8 mouse cellular contexts compared by ENCODE assay signal in the genomic region with DNA sequence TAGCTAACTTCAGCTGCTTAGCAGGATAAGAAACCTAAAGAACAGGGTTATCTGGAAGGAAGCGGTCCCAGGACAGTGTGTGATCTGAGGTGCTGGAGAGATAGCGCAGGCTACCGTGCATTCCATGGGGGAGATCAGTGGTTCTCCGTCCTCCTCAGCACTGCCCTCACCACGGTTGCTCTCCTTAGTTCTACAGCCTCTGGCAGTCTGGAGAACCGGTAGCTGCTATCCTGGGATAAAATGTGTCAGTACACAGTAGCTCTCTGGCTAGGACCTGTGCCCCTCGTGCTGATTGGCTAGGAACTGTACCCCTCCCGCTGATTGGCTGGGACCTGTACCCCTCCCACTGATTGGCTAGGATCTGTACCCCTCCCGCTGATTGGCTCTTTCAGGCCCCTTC. TPM values are rescaled to one million over a fixed set of nuclear protein-coding genes. Genes with fewer than 3 reads are reported as not detected.
DNase-seq lines count a peak whose midpoint lies in the region; ATAC-seq and TF ChIP-seq lines count a peak whose summit lies in the region.

No protein-coding gene starts in this region.

- H3K27me3 ChIP-seq in lung, embryonic 16.5 days (ENCODE audit: control insufficient read depth, insufficient read depth, low read depth, low read length) = no peaks in the 10 kb centered on the region; the same call in 1 of the 2 replicates
- no peaks in the 10 kb centered on the region for H3K27me3 ChIP-seq in forebrain, postnatal 0 days (ENCODE audit: insufficient read depth, low read length)

- no peak overlapping the region for H3K4me2 ChIP-seq in lung, embryonic 16.5 days (ENCODE audit: low read depth, low read length)
- H3K4me2 ChIP-seq in forebrain, postnatal 0 days (ENCODE audit: low read depth) = peak overlapping the region; percentile 33

- peaks cover 4% of the 10 kb centered on the region; the same call in 1 of the 2 replicates for H3K4me1 ChIP-seq in lung, embryonic 16.5 days (replicated peaks; ENCODE audit: control insufficient read depth, insufficient read depth, low read length)
- no peaks in the 10 kb centered on the region for H3K4me1 ChIP-seq in forebrain, postnatal 0 days (ENCODE audit: insufficient read depth)

- no peak overlapping the region for H3K27ac ChIP-seq in lung, embryonic 16.5 days (ENCODE audit: low read length)
- H3K27ac ChIP-seq in forebrain, postnatal 0 days (ENCODE audit: low read depth, low read length) = no peak overlapping the region

- H3K4me3 ChIP-seq in lung, embryonic 16.5 days (ENCODE audit: low read length) = no peak overlapping the region
- H3K4me3 ChIP-seq in forebrain, postnatal 0 days (ENCODE audit: low read depth, low read length) = 0 out of 2 replicates have a peak overlapping the region, but pooled peaks have one; percentile 7

- 15% methylated on average over 9 of the region's 9 CpGs for WGBS in lung, embryonic 16.5 days
- 16% methylated on average over 9 of the region's 9 CpGs for WGBS in forebrain, postnatal 0 days

- no peak for TF ChIP-seq CTCF in forebrain, postnatal 0 days (IDR thresholded peaks at IDR 0.05; ENCODE audit: low read depth)

- no peak for DNase-seq in lung, postnatal 4 days
- DNase-seq in cerebellum, adult 9-11 months = peak; percentile 43
- peak; percentile 27 for DNase-seq in forebrain, postnatal 0 days
- DNase-seq in adrenal gland, postnatal 36 days = no peak
- DNase-seq in adrenal gland, postnatal 4 days (ENCODE audit: low spot score in 2 of 2) = no peak
- DNase-seq in right cerebral cortex, postnatal 10 days (ENCODE audit: low spot score in 2 of 2) = no peak

- no peaks in the 10 kb centered on the region for H3K36me3 ChIP-seq in lung, embryonic 16.5 days (ENCODE audit: control insufficient read depth, insufficient read depth, low read length)
- H3K36me3 ChIP-seq in forebrain, postnatal 0 days (ENCODE audit: insufficient read depth) = no peaks in the 10 kb centered on the region

- ATAC-seq in lung, embryonic 16.5 days (ENCODE audit: low read depth) = peak; percentile 62
- ATAC-seq in forebrain, postnatal 0 days = peak; percentile 83
- peak; percentile 73 for ATAC-seq in megakaryocyte progenitor cell, adult 5-6 weeks (replicated peaks; ENCODE audit: poor library complexity)

- no peaks in the 10 kb centered on the region for H3K9me3 ChIP-seq in lung, embryonic 16.5 days (ENCODE audit: control insufficient read depth, low read length)
- no peaks in the 10 kb centered on the region for H3K9me3 ChIP-seq in forebrain, postnatal 0 days (ENCODE audit: low read length)

- H3K9ac ChIP-seq in lung, embryonic 16.5 days (ENCODE audit: low read length) = no peak overlapping the region
- no peak overlapping the region for H3K9ac ChIP-seq in forebrain, postnatal 0 days

RNA-seq across cellular contexts. Expression of a gene that starts 58.1 kb away (rescaled TPM):
- polyA plus RNA-seq in lung, embryonic 16.5 days (2015; fragmentation: Nextera tagmentation; extraction: Ambion mirVana) = 1.2 and 2.1 TPM in 2 replicates
- 0.38 TPM in 1 of 2 replicates, not detected in the other for total RNA-seq in forebrain, postnatal 0 days (2014; rRNA removed)
- 0.09 and 0.18 TPM in 2 replicates for polyA plus RNA-seq in forebrain, postnatal 0 days (2015; fragmentation: Nextera tagmentation; extraction: Ambion mirVana)
- total RNA-seq in megakaryocyte progenitor cell, adult 5-6 weeks (2015) = not detected in 2 replicates
- total RNA-seq in megakaryocyte progenitor cell, adult 5-6 weeks (2017) = not detected in 2 replicates
- not detected for total RNA-seq in adrenal gland, postnatal 36 days (2021)
- total RNA-seq in adrenal gland, postnatal 4 days (2021) = under 1 TPM; 0.20 to 0.28 TPM

Comparison
In these comparisons a context has a peak if more than half of its experiments do, and no peak if none do; other contexts are left out.
1. DNase-seq: peak in cerebellum, adult 9-11 months (single experiment) and forebrain, postnatal 0 days (single experiment); none in lung, postnatal 4 days (0 of 2), adrenal gland, postnatal 36 days (0 of 2), adrenal gland, postnatal 4 days (0 of 2) and right cerebral cortex, postnatal 10 days (0 of 2).
2. Peak in every context shown above with its lines, with median percentiles within 50 percentile points of each other: ATAC-seq.